Mouse (Mus musculus): ENCODE data around the gene Crisp3. TPM values are rescaled to one million over a fixed set of nuclear protein-coding genes. Genes with fewer than 3 reads are reported as not detected.
"Not testable (repeated sequence)": the region's sequence is repeated elsewhere in the genome, so short reads cannot be mapped to it uniquely, and the experiment has no call there.

The Crisp3 gene
- polyA plus RNA-seq (2015; fragmentation: Nextera tagmentation; extraction: Ambion mirVana): 0.16 and 0.49 TPM in 2 replicates

DNA sequence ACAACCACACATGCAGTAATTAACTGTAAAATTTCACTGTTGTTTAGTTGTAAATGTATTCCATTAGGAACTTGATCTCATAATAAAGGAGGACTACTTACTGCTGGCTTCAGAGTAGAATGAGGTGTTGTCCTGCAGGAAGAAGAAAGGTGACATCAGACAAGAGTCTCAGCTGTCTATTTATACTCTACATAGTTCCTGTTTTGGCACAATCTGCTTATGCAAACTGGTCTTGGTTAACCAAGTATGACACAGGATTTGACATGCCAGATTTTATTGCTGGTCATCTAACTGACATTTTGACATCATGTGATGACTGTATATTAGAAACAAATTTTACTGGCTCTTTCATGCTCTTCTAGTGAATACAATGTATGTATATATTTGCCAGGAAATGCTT lies at the start of gene Crisp3:
Crisp3 (minus strand) TSS at position 154 of the 400 bp plus-strand sequence.
- DNase-seq (ENCODE audit: low spot score): no peak

DNA sequence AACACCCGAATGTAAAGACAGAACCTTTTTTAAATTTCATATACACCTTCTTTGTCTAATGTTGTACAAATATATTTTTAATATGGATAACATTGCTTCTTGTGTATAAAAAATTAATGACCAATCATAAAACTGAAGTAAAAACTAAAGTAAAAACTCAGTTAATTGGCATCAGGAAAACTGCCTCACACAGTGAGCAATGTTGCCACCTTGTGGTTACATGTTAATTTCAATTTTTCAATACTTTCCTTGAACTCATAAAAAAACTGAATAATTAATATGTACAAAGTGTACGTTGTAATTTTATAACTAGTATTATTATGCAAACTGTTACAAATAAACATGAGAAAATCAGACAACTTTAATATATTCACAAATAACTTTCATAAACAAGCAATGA lies 43.3 kb upstream of the Crisp3 start:
- no peak for DNase-seq (ENCODE audit: low spot score)

DNA sequence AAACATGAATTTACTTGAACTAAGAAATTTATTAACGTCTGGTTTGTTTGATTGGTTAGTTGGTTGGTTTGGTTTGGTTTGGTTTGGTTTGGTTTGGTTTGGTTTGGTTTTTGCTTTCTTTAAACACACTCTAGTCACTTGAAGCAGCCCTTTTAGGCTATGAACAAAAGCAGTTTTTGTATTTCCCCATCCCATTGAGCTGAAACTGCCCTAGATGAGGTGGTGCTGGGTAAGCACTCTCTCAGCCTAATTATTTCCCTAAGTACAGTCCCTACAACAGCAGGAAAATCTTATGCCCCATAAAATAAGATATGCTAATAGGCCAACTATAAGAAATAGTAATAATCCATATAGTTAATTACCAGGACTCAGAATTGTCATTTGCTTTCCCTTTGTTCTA lies 33.4 kb upstream of the Crisp3 start:
- no peak for DNase-seq (ENCODE audit: low spot score)

DNA sequence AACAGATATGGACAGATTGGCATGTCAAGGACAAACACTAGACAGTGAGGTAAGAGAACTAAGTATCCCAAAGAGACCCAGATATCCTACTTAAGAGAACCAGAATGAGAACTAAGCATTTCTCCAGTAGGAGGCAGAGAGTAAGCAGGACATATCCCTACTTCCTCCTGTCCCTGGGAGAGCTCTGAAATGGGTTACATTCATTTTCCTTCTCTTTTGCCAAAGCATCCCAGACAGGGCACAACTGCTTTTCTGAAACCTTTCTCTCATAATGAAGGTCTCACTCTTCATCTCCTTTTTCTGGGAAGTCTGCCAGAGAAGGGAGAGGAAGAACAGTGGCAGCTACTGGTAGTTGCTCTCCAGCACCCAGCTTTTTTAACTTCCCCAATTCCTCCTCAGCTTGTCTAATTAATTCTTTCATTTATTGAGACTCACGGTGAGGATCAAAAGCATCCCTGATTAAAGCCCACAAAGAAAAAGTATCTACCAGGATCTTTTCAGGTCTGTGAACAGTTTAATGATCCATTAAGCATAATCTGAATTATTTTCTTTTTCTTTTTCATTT lies 32.9 kb upstream of the Crisp3 start:
- no peak for DNase-seq (ENCODE audit: low spot score)

DNA sequence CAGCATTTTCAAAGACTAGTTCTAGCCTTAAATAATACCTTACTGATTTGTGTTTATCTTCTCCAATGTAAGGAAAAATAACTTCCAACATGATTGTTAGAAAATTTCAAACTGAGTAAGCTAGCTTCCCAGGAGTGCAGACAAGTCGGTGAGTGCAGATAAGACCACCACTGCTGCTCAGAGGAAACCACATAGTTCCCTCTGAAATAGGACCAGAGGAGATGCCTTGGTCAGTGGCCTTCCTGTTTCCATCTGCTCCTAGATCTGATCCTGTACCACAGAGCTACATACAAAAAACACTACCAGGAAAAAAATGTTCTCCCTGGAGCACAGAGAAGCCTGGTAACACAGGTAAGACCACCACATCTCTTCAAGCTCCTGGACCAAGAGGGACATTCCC lies 10.4 kb upstream of the Crisp3 start:
- no peak for DNase-seq (ENCODE audit: low spot score)

DNA sequence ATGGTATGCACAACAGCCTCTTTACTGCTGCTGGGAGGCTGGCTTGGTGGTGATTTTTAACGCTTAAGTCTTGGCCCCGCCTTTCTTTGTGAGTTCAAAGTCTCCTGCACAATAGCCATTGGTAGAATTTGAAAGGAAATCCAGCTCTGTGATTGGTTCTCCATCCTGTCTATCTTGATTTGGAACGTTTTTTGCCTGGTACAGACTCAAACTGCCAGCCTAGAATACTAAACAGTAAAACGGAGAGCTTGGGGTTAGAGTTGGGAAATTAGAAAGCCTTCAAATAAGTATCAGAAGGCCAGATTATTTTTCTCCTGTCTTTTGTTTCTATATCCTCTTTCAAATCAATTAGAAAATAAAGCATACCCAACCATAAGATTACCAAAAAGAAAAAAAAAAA lies 33.5 kb downstream of the Crisp3 start, which contains the start of gene Pgk2:
Pgk2 (minus strand) TSS at position 101 of the 400 bp plus-strand sequence.
- DNase-seq (ENCODE audit: low spot score): no peak

DNA sequence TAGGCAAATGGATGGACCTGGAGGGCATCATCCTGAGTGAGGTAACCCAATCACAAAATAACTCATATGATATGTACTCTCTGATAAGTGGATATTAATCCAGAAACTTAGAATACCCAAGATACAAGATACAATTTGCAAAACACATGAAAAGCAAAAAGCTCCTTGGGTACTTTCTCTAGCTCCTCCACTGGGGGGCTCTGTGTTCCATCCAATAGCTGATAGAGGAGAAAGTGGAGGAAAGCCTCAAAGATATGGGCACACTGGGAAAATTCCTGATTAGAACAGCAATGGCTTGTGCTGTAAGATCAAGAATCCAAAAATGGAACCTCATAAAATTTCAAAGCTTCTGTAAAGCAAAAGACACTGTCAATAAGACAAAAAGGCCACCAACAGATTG lies 40.3 kb downstream of the Crisp3 start:
- DNase-seq (ENCODE audit: low spot score): not testable (repeated sequence)

DNA sequence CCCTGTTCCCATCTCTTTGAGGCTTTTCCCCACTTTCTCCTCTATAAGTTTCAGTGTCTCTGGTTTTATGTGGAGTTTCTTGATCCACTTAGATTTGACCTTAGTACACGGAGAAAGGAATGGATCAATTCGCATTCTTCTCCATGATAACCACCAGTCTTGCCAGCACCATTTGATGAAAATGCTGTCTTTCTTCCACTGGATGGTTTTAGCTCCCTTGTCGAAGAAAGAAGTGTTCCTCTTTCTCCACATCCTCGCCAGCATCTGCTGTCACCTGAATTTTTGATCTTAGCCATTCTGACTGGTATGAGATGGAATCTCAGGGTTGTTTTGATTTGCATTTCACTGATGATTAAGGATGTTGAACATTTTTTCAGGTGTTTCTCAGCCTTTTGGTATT lies 51.9 kb downstream of the Crisp3 start:
- DNase-seq (ENCODE audit: low spot score): peak; percentile 51

Other genes starting within 250 kb of the Crisp3 start
- gene AC192777.2, start 146.8 kb downstream of the Crisp3 start, polyA plus RNA-seq (2015; fragmentation: Nextera tagmentation; extraction: Ambion mirVana): not detected in 2 replicates
- not detected in 2 replicates for gene Pgk2, start 33.6 kb downstream of the Crisp3 start, polyA plus RNA-seq (2015; fragmentation: Nextera tagmentation; extraction: Ambion mirVana)
- 0.69 and 0.95 TPM in 2 replicates for gene Crisp1, start 76.9 kb upstream of the Crisp3 start, polyA plus RNA-seq (2015; fragmentation: Nextera tagmentation; extraction: Ambion mirVana)